ENCODE assay signal across 27 mouse cellular contexts in the genomic region with DNA sequence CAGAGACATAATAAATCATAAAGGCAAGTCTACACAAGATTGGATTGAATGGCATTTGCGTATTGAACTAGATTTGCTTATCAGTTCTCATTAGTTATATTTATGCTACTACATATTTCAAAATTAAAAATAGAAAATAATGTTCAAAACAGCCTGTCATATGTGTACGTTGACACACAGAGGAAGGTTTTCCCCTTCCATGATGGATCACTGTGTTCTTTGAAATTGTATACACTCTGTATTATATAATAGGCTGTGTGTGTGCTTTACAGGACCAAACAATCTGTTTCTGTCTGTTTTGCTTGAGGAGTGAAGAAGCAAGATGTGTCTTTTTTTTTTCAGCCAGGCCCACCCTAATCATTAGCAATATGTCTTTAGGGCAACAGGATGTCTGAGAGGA.
"Had no signal": no experiment of that assay in that cellular context is flagged by ENCODE, and none has a peak within 500 bp of the region (broad histone marks: within the 10 kb centered on the region; RNA-seq: fewer than 3 reads in every experiment).

No protein-coding gene starts in this region.

- H3K4me2 ChIP-seq: embryonic facial prominence, embryonic 12.5 days; embryonic facial prominence, embryonic 13.5 days; embryonic facial prominence, embryonic 15.5 days; forebrain, embryonic 12.5 days; forebrain, embryonic 13.5 days; forebrain, embryonic 15.5 days had no signal

- H3K27ac ChIP-seq: embryonic facial prominence, embryonic 10.5 days; embryonic facial prominence, embryonic 12.5 days; embryonic facial prominence, embryonic 13.5 days; embryonic facial prominence, embryonic 15.5 days; forebrain, embryonic 10.5 days; forebrain, embryonic 12.5 days; forebrain, embryonic 13.5 days; forebrain, embryonic 15.5 days; gastrocnemius, adult 2 months had no signal

- H3K36me3 ChIP-seq: embryonic facial prominence, embryonic 10.5 days; embryonic facial prominence, embryonic 12.5 days; embryonic facial prominence, embryonic 13.5 days; embryonic facial prominence, embryonic 15.5 days; forebrain, embryonic 10.5 days; forebrain, embryonic 12.5 days; forebrain, embryonic 15.5 days had no signal

- H3K4me3 ChIP-seq: embryonic facial prominence, embryonic 10.5 days; embryonic facial prominence, embryonic 12.5 days; embryonic facial prominence, embryonic 13.5 days; embryonic facial prominence, embryonic 15.5 days; erythroblast, embryonic 14.5 days; forebrain, embryonic 10.5 days; forebrain, embryonic 12.5 days; forebrain, embryonic 13.5 days; forebrain, embryonic 15.5 days; gastrocnemius, adult 2 months had no signal

- H3K4me1 ChIP-seq: embryonic facial prominence, embryonic 10.5 days; embryonic facial prominence, embryonic 12.5 days; embryonic facial prominence, embryonic 13.5 days; embryonic facial prominence, embryonic 15.5 days; forebrain, embryonic 10.5 days; forebrain, embryonic 12.5 days; forebrain, embryonic 13.5 days; forebrain, embryonic 15.5 days had no signal

- ATAC-seq: forebrain, embryonic 13.5 days; forebrain, embryonic 14.5 days; forebrain, embryonic 15.5 days; forebrain, embryonic 16.5 days; forebrain, postnatal 0 days had no signal

- H3K9ac ChIP-seq: embryonic facial prominence, embryonic 12.5 days; embryonic facial prominence, embryonic 13.5 days; embryonic facial prominence, embryonic 15.5 days; forebrain, embryonic 12.5 days; forebrain, embryonic 13.5 days; forebrain, embryonic 15.5 days; forebrain, postnatal 0 days had no signal

- H3K27me3 ChIP-seq: embryonic facial prominence, embryonic 12.5 days; embryonic facial prominence, embryonic 13.5 days; embryonic facial prominence, embryonic 15.5 days; forebrain, embryonic 12.5 days; forebrain, embryonic 13.5 days; forebrain, embryonic 15.5 days had no signal

- H3K9me3 ChIP-seq: embryonic facial prominence, embryonic 10.5 days; embryonic facial prominence, embryonic 12.5 days; embryonic facial prominence, embryonic 13.5 days; embryonic facial prominence, embryonic 15.5 days; forebrain, embryonic 10.5 days; forebrain, embryonic 12.5 days; forebrain, embryonic 13.5 days; forebrain, embryonic 15.5 days had no signal

- DNase-seq: cerebellum, adult 2 months; cerebellum, adult 8-10 months; cerebellum, adult 9-10 months; cerebellum, adult 9-11 months; cerebellum, postnatal 10 days; cerebellum, postnatal 14 days; cerebellum, postnatal 25 days; cerebellum, postnatal 36 days; embryo, embryonic 11 days; forebrain, postnatal 0 days; gastrocnemius, adult 2 months; gastrocnemius, postnatal 10 days; gastrocnemius, postnatal 14 days; gastrocnemius, postnatal 25 days; gastrocnemius, postnatal 36 days; heart, adult 11 months had no signal
